8 mouse cellular contexts compared by ENCODE assay signal in the genomic region with DNA sequence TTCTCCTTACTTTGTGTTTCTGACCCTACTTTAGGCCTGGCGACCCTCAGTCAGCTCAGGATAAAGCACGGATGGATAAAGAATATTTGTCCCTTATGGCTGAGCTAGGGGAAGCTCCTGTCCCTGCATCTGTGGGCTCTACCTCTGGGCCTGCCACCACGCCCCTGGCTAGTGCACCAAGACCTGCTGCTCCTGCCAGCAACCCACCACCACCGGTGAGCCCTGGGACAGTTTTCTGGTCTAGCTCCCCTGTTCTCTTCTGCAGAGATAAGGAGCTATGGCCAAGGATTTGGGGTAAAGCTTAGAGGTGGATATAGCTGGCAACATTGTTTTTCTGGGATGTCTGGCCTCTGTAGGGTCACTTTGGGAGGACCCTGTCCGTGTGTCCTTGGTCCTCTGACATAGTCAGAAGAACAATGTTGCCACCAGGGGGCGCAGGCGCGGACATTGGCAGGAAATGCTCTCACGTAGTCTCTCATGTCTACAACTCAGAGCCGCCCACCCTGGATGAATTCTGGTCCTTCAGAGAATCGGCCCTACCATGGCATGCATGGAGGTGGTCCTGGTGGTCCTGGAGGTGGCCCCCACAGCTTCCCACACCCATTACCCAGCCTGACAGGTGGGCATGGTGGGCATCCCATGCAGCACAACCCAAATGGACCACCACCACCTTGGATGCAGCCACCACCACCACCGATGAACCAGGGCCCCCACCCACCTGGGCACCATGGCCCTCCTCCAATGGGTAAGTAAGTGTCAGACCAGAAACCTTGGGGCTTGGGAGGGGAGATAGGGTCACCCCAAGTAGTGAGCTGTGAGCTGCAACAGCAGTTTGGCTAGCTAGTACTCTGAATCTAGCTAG. TPM values are rescaled to one million over a fixed set of nuclear protein-coding genes. Genes with fewer than 3 reads are reported as not detected.
A peak's percentile ranks its signal among the peaks of the same experiment; 100 is the strongest.
DNase-seq lines count a peak whose midpoint lies in the region; ATAC-seq and TF ChIP-seq lines count a peak whose summit lies in the region.

No protein-coding gene starts in this region.

- no peaks in the 10 kb centered on the region for H3K9me3 ChIP-seq in kidney, embryonic 15.5 days (replicated peaks)
- H3K9me3 ChIP-seq in stomach, postnatal 0 days (ENCODE audit: control insufficient read depth, low read length) = no peaks in the 10 kb centered on the region

- peak; percentile 84 for TF ChIP-seq CTCF in liver, adult 2 months (IDR thresholded peaks at IDR 0.05; ENCODE audit: low read depth, low read length)
- TF ChIP-seq CTCF in stomach, postnatal 0 days (IDR thresholded peaks at IDR 0.05; ENCODE audit: low read depth) = peak; percentile 83

- H3K27ac ChIP-seq in kidney, embryonic 15.5 days = no peak overlapping the region
- H3K27ac ChIP-seq in liver, adult 2 months (replicated peaks; ENCODE audit: insufficient read depth, low read depth, low read length) = no peak overlapping the region
- no peak overlapping the region for H3K27ac ChIP-seq in stomach, postnatal 0 days (replicated peaks)

- 0 out of 2 replicates have a peak, but pooled peaks have one; percentile 19 for ATAC-seq in kidney, embryonic 15.5 days (replicated peaks; ENCODE audit: low FRiP score)
- ATAC-seq in stomach, postnatal 0 days (ENCODE audit: low FRiP score, low TSS enrichment) = peak; percentile 38; the same call in 1 of the 2 replicates

- H3K27me3 ChIP-seq in kidney, embryonic 15.5 days = no peaks in the 10 kb centered on the region
- H3K27me3 ChIP-seq in liver, adult 2 months (ENCODE audit: control insufficient read depth, insufficient read depth, low read length) = no peaks in the 10 kb centered on the region
- H3K27me3 ChIP-seq in myocyte (ENCODE audit: control insufficient read depth, insufficient read depth, insufficient read length) = no peaks in the 10 kb centered on the region
- H3K27me3 ChIP-seq in stomach, postnatal 0 days (ENCODE audit: control insufficient read depth, insufficient read depth, low read length) = no peaks in the 10 kb centered on the region

- no peak overlapping the region for H3ac ChIP-seq in myocyte (ENCODE audit: control insufficient read depth, insufficient read length)

- H3K9ac ChIP-seq in kidney, embryonic 15.5 days = no peak overlapping the region
- H3K9ac ChIP-seq in liver, adult 2 months (ENCODE audit: low read depth, low read length) = no peak overlapping the region
- no peak overlapping the region for H3K9ac ChIP-seq in stomach, postnatal 0 days (ENCODE audit: low read length)

- no peaks in the 10 kb centered on the region; the same call in 1 of the 2 replicates for H3K79me2 ChIP-seq in liver, adult 2 months (ENCODE audit: control insufficient read depth, insufficient read depth, low read length)
- peaks cover 34% of the 10 kb centered on the region for H3K79me2 ChIP-seq in myocyte (ENCODE audit: control insufficient read depth, insufficient read depth)

- H3K4me3 ChIP-seq in kidney, embryonic 15.5 days (replicated peaks) = no peak overlapping the region
- H3K4me3 ChIP-seq in liver, adult 2 months (ENCODE audit: insufficient read depth, low read depth, low read length) = no peak overlapping the region
- H3K4me3 ChIP-seq in myocyte = no peak overlapping the region
- H3K4me3 ChIP-seq in stomach, postnatal 0 days (ENCODE audit: low read depth, low read length) = no peak overlapping the region

- peak; percentile 60 for DNase-seq in ovary, postnatal 10 days (ENCODE audit: low spot score)
- no peak for DNase-seq in ovary, adult 18-20 months (ENCODE audit: low spot score)
- DNase-seq in embryo, embryonic 11.5 days (ENCODE audit: low read depth, low spot score) = peak; percentile 48
- peak; percentile 38 to 77 for DNase-seq in heart, adult 9 months (ENCODE audit: low spot score in 2 of 2)
- no peak for DNase-seq in liver, adult 2 months (ENCODE audit: extremely low read depth, low read depth, low spot score)
- DNase-seq in stomach, postnatal 0 days (ENCODE audit: low spot score) = peak; percentile 86

- TF ChIP-seq EP300 in stomach, postnatal 0 days (optimal IDR thresholded peaks at IDR 0.05) = no peak

- no peak overlapping the region for H3K4me2 ChIP-seq in kidney, embryonic 15.5 days
- H3K4me2 ChIP-seq in myocyte (ENCODE audit: low read depth) = no peak overlapping the region
- H3K4me2 ChIP-seq in stomach, postnatal 0 days (replicated peaks; ENCODE audit: low read depth) = no peak overlapping the region

- TF ChIP-seq POLR2A in liver, adult 2 months (IDR thresholded peaks at IDR 0.05; ENCODE audit: extremely low read depth, insufficient read depth, low read length) = no peak
- peak; percentile 26 for TF ChIP-seq POLR2A in myocyte (IDR thresholded peaks at IDR 0.05; ENCODE audit: insufficient read length, low read depth)

- WGBS in kidney, embryonic 15.5 days = 64% methylated on average over 12 of the region's 12 CpGs
- 65% methylated on average over 12 of the region's 12 CpGs for WGBS in liver, adult 2 months
- 57% methylated on average over 12 of the region's 12 CpGs for WGBS in stomach, postnatal 0 days

- peaks cover 99% of the 10 kb centered on the region for H3K36me3 ChIP-seq in kidney, embryonic 15.5 days
- H3K36me3 ChIP-seq in liver, adult 2 months (ENCODE audit: control insufficient read depth, insufficient read depth, low read length) = peaks cover 77% of the 10 kb centered on the region
- peaks cover 81% of the 10 kb centered on the region for H3K36me3 ChIP-seq in myocyte (ENCODE audit: control insufficient read depth, insufficient read depth)
- H3K36me3 ChIP-seq in stomach, postnatal 0 days (ENCODE audit: control insufficient read depth, insufficient read depth, low read length) = peaks cover 63% of the 10 kb centered on the region

- H3K4me1 ChIP-seq in kidney, embryonic 15.5 days = no peaks in the 10 kb centered on the region
- no peaks in the 10 kb centered on the region for H3K4me1 ChIP-seq in liver, adult 2 months (ENCODE audit: control insufficient read depth, insufficient read depth, low read length)
- no peaks in the 10 kb centered on the region for H3K4me1 ChIP-seq in stomach, postnatal 0 days (replicated peaks; ENCODE audit: control insufficient read depth, insufficient read depth)

TF ChIP-seq in myocyte, 11 proteins besides CTCF, POLR2A, EP300 and RAD21:
- TF ChIP-seq E2F4 (IDR thresholded peaks at IDR 0.05; ENCODE audit: insufficient read depth) (no peak), TCF3 (IDR thresholded peaks at IDR 0.05; ENCODE audit: insufficient read length, low read depth) (no peak), SRF (IDR thresholded peaks at IDR 0.05; ENCODE audit: control insufficient read depth, insufficient read length, low read depth) (no peak), MYOG (IDR thresholded peaks at IDR 0.05; ENCODE audit: control insufficient read depth in 1 of 3, insufficient read depth in 1 of 3, insufficient read length in 2 of 3, low read depth in 2 of 3) (no peak), REST (IDR thresholded peaks at IDR 0.05; ENCODE audit: insufficient read depth, insufficient read length) (no peak)

RNA-seq across cellular contexts. Expression of gene Sf1, which starts 10.3 kb away (rescaled TPM):
- 155 and 165 TPM in 2 replicates for polyA plus RNA-seq in kidney, embryonic 15.5 days (2015; fragmentation: Nextera tagmentation; extraction: Ambion mirVana)
- total RNA-seq in liver, adult 2 months (2014; rRNA removed) = 28.5 and 34.8 TPM in 2 replicates
- 45.7 and 62.8 TPM in 2 replicates for polyA plus RNA-seq in liver, adult 2 months (2012; rRNA removed)
- 131 TPM for polyA plus RNA-seq in myocyte (2012; fragmentation: generic; extraction: Trizol)
- polyA plus RNA-seq in stomach, postnatal 0 days (2015; fragmentation: Nextera tagmentation; extraction: Ambion mirVana) = 42.3 and 52.0 TPM in 2 replicates

RNA-seq across cellular contexts. Expression of gene Pygm, which starts 10.4 kb away (rescaled TPM):
- polyA plus RNA-seq in kidney, embryonic 15.5 days (2015; fragmentation: Nextera tagmentation; extraction: Ambion mirVana) = 28.2 and 30.4 TPM in 2 replicates
- total RNA-seq in liver, adult 2 months (2014; rRNA removed) = 0.94 and 1.6 TPM in 2 replicates
- 1.1 and 2.3 TPM in 2 replicates for polyA plus RNA-seq in liver, adult 2 months (2012; rRNA removed)
- 232 TPM for polyA plus RNA-seq in myocyte (2012; fragmentation: generic; extraction: Trizol)
- polyA plus RNA-seq in stomach, postnatal 0 days (2015; fragmentation: Nextera tagmentation; extraction: Ambion mirVana) = 8.0 and 10.5 TPM in 2 replicates

RNA-seq across cellular contexts. Expression of gene Rasgrp2, which starts 25.4 kb away (rescaled TPM):
- 89.5 and 97.6 TPM in 2 replicates for polyA plus RNA-seq in kidney, embryonic 15.5 days (2015; fragmentation: Nextera tagmentation; extraction: Ambion mirVana)
- 19.9 and 23.4 TPM in 2 replicates for total RNA-seq in liver, adult 2 months (2014; rRNA removed)
- 36.5 and 39.5 TPM in 2 replicates for polyA plus RNA-seq in liver, adult 2 months (2012; rRNA removed)
- 8.0 TPM for polyA plus RNA-seq in myocyte (2012; fragmentation: generic; extraction: Trizol)
- polyA plus RNA-seq in stomach, postnatal 0 days (2015; fragmentation: Nextera tagmentation; extraction: Ambion mirVana) = 53.4 and 57.3 TPM in 2 replicates

RNA-seq across cellular contexts. Expression of gene Map4k2, which starts 32.8 kb away (rescaled TPM):
- 18.7 and 21.9 TPM in 2 replicates for polyA plus RNA-seq in kidney, embryonic 15.5 days (2015; fragmentation: Nextera tagmentation; extraction: Ambion mirVana)
- total RNA-seq in liver, adult 2 months (2014; rRNA removed) = 12.8 and 17.1 TPM in 2 replicates
- 33.0 and 39.1 TPM in 2 replicates for polyA plus RNA-seq in liver, adult 2 months (2012; rRNA removed)
- polyA plus RNA-seq in myocyte (2012; fragmentation: generic; extraction: Trizol) = 10.0 TPM
- polyA plus RNA-seq in stomach, postnatal 0 days (2015; fragmentation: Nextera tagmentation; extraction: Ambion mirVana) = 5.2 and 5.7 TPM in 2 replicates

RNA-seq across cellular contexts. Expression of gene Men1, which starts 39.0 kb away (rescaled TPM):
- polyA plus RNA-seq in kidney, embryonic 15.5 days (2015; fragmentation: Nextera tagmentation; extraction: Ambion mirVana) = 82.1 and 91.8 TPM in 2 replicates
- 9.3 and 10.1 TPM in 2 replicates for total RNA-seq in liver, adult 2 months (2014; rRNA removed)
- 26.6 and 29.4 TPM in 2 replicates for polyA plus RNA-seq in liver, adult 2 months (2012; rRNA removed)
- polyA plus RNA-seq in myocyte (2012; fragmentation: generic; extraction: Trizol) = 37.2 TPM
- 27.1 and 27.9 TPM in 2 replicates for polyA plus RNA-seq in stomach, postnatal 0 days (2015; fragmentation: Nextera tagmentation; extraction: Ambion mirVana)

Comparison
In these comparisons a context has a peak if more than half of its experiments do, and no peak if none do; other contexts are left out.
1. DNase-seq: peak in ovary, postnatal 10 days (single experiment), embryo, embryonic 11.5 days (single experiment), heart, adult 9 months (2 of 2) and stomach, postnatal 0 days (single experiment); none in ovary, adult 18-20 months (single experiment) and liver, adult 2 months (single experiment).